Mouse (Mus musculus) cerebellum, adult 2 months (tissue): ENCODE data around the gene Il22ra1.

Experiments
- CTCF ChIP-seq: fragments of 200-500 bp; IDR thresholded peaks from 2 replicates; pipeline ENCODE4 v1.5.1; 2011; ENCODE audit warnings: low read depth, mild to moderate bottlenecking, control low read depth, low read length, moderate library complexity, borderline replicate concordance; ENCODE audit not compliant: insufficient read depth
- POLR2A ChIP-seq: fragments of 200-500 bp; IDR thresholded peaks from 2 replicates; pipeline ENCODE4 v1.6.1; 2011; ENCODE audit warnings: low read length, control low read depth, borderline replicate concordance; ENCODE audit not compliant: insufficient read depth

DNA sequence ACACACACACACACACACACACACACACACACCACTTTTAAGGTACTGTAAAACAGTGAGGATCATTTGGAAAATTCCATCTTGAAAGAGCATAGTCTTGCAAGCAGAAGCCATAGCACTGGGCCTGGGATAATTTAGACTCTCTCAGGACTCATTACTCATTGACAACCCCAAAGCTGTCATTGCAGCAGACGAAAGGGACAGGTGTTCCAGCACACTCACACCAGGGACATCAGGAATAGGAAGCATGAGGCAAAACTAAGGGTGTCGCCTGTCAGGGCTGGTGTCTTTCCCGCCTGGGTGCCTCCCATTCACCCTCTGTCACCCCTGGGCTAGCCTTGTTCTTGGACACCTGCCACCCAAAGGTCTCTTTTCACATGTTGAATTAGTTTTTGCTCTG is 8.9 kb downstream of the Il22ra1 start:
- TF ChIP-seq POLR2A = no peak
- TF ChIP-seq CTCF = no peak
